Mouse (Mus musculus) liver, adult 10 weeks (tissue): ENCODE measurements around the gene Brwd3. TPM values are rescaled to one million over a fixed set of nuclear protein-coding genes. Genes with fewer than 3 reads are reported as not detected.

Experiments
- polyA plus RNA-seq: library from polyadenylated mRNA; stranded (reverse); fragments of 350-450 nt; fragmentation: Illumina TruSeq; extraction: RNeasy Lipid Tissue Mini Kit (QIAGEN cat#74804); gene quantifications from one replicate; pipeline ENCODE4 v1.2.3, GENCODE M21; 2014; ENCODE audit warnings: low read depth, low replicate concordance

Brwd3 gene
- 5.2 TPM for polyA plus RNA-seq

GRCm38 (mm10) chrX:108834090-108834774 lies at the start of gene Brwd3:
Gene Brwd3, minus strand, starts transcription at chrX:108834372.

Other genes with a start within 250 kb of the Brwd3 start
- gene Gm379, start 169.5 kb downstream of the Brwd3 start, polyA plus RNA-seq: 0.98 TPM
- 150 TPM for gene Hmgn5, start 179.0 kb upstream of the Brwd3 start, polyA plus RNA-seq